10 mouse cellular contexts compared by ENCODE assay signal in the genomic region with DNA sequence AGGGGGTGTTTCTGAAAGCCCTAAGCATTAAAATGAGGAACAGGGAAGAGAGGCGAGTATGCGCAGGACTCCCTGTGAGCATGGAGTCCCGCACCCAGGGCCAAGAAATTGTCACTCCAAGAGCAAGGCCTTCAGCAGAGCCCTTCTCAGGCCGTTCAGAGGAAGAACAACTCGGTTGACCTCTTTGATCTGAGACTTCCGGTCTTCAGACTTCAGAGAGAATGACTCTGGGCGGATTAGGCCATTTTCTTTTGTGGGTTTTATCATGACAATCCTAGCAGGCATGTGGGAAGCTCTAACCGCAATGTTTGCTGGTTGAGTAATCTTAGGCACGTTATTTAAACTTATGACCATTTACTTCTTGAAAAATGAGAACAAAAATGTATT.
DNase-seq lines count a peak whose midpoint lies in the region; ATAC-seq and TF ChIP-seq lines count a peak whose summit lies in the region.
"Had no signal": no experiment of that assay in that cellular context is flagged by ENCODE, and none has a peak within 500 bp of the region (broad histone marks: within the 10 kb centered on the region; RNA-seq: fewer than 3 reads in every experiment).

No protein-coding gene starts in this region.

- intact Hi-C loops in left cerebral cortex, postnatal 14 days (cut with DNase I): no loop called here

- H3K9me3 ChIP-seq in forebrain, embryonic 11.5 days (ENCODE audit: control insufficient read depth, low read length): no peaks in the 10 kb centered on the region
- H3K9me3 ChIP-seq: liver, embryonic 15.5 days had no signal

- peaks cover 6% of the 10 kb centered on the region; the same call in 1 of the 2 replicates for H3K4me1 ChIP-seq in forebrain, embryonic 11.5 days (replicated peaks; ENCODE audit: control insufficient read depth, insufficient read depth, low read length)
- H3K4me1 ChIP-seq in cerebellum, adult 2 months (ENCODE audit: control insufficient read depth, insufficient read depth, low read length): peaks cover 7% of the 10 kb centered on the region; the same call in 1 of the 2 replicates
- H3K4me1 ChIP-seq: liver, embryonic 15.5 days had no signal

- no peak overlapping the region for H3K27ac ChIP-seq in forebrain, embryonic 11.5 days (ENCODE audit: low read depth, low read length)
- no peak overlapping the region for H3K27ac ChIP-seq in cerebellum, adult 2 months (ENCODE audit: insufficient read depth, low read length)
- H3K27ac ChIP-seq: liver, embryonic 15.5 days had no signal

- 21% methylated on average over 9 of the region's 9 CpGs for WGBS in forebrain, embryonic 11.5 days
- 86% methylated on average over 9 of the region's 9 CpGs for WGBS in cerebellum, adult 2 months

- TF ChIP-seq CTCF in cerebellum, adult 2 months (IDR thresholded peaks at IDR 0.05; ENCODE audit: borderline replicate concordance, insufficient read depth, low read depth, low read length): no peak

- peak overlapping the region; percentile 25; the same call in 1 of the 2 replicates for H3K4me2 ChIP-seq in forebrain, embryonic 11.5 days (ENCODE audit: low read depth, low read length, severe bottlenecking)
- H3K4me2 ChIP-seq: liver, embryonic 15.5 days had no signal

- no peaks in the 10 kb centered on the region for H3K27me3 ChIP-seq in forebrain, embryonic 11.5 days (ENCODE audit: control insufficient read depth, insufficient read depth, low read length)
- H3K27me3 ChIP-seq in cerebellum, adult 2 months (ENCODE audit: control insufficient read depth, insufficient read depth, low read length): no peaks in the 10 kb centered on the region
- H3K27me3 ChIP-seq: liver, embryonic 15.5 days had no signal

- ATAC-seq in forebrain, embryonic 11.5 days (replicated peaks; ENCODE audit: low FRiP score): no peak
- peak; percentile 83 for ATAC-seq in megakaryocyte progenitor cell, adult 5-6 weeks (replicated peaks; ENCODE audit: poor library complexity)

- no peaks in the 10 kb centered on the region for H3K36me3 ChIP-seq in forebrain, embryonic 11.5 days (ENCODE audit: control insufficient read depth, insufficient read depth, low read length)
- H3K36me3 ChIP-seq: liver, embryonic 15.5 days had no signal

- H3K9ac ChIP-seq in forebrain, embryonic 11.5 days (ENCODE audit: low read length): no peak overlapping the region
- H3K9ac ChIP-seq: liver, embryonic 15.5 days had no signal

- H3K4me3 ChIP-seq in forebrain, embryonic 11.5 days (ENCODE audit: low read depth, low read length): no peak overlapping the region
- H3K4me3 ChIP-seq in cerebellum, adult 2 months (replicated peaks; ENCODE audit: insufficient read depth, low read depth, low read length): no peak overlapping the region
- H3K4me3 ChIP-seq: liver, embryonic 15.5 days had no signal

- DNase-seq in 416B (ENCODE audit: low read depth) (peak; percentile 88), ES-CJ7 (ENCODE audit: low read depth, low spot score) (peak; percentile 54)
- no peak for DNase-seq in forebrain, embryonic 11.5 days (ENCODE audit: low spot score)
- DNase-seq in left cerebral cortex, postnatal 14 days (ENCODE audit: low spot score in 2 of 2): no peak
- no peak for DNase-seq in adrenal gland, adult 8-10 months
- no peak for DNase-seq in thymus, postnatal 10 days (ENCODE audit: low spot score in 2 of 2)
- DNase-seq in cerebellum, adult 2 months: no peak
- DNase-seq: adrenal gland, postnatal 36 days had no signal

- no peak for TF ChIP-seq POLR2A in cerebellum, adult 2 months (IDR thresholded peaks at IDR 0.05; ENCODE audit: borderline replicate concordance, insufficient read depth, low read length)

Comparison
In these comparisons a context has a peak if more than half of its experiments do, and no peak if none do; other contexts are left out.
1. DNase-seq: peak in 416B (single experiment) and ES-CJ7 (single experiment); none in forebrain, embryonic 11.5 days (single experiment), left cerebral cortex, postnatal 14 days (0 of 2), adrenal gland, adult 8-10 months (single experiment), thymus, postnatal 10 days (0 of 2) and cerebellum, adult 2 months (0 of 2).